Mouse (Mus musculus) limb, embryonic 14.5 days (tissue): ENCODE measurements around the gene Prss57. TPM values are rescaled to one million over a fixed set of nuclear protein-coding genes. Genes with fewer than 3 reads are reported as not detected.

Experiments
- ATAC-seq: fragments of 200-750 bp; cut with Nextera tagmentation; 2 replicates; pipeline ENCODE4 v1.8.0; 2017; ENCODE audit warnings: low read depth, moderate number of reproducible peaks, moderate TSS enrichment; ENCODE audit not compliant: low FRiP score
- DNase-seq: peaks from one replicate; pipeline ENCODE4 v3.0.0-alpha.2; 2015; ENCODE audit warnings: low spot score
- H3K27ac ChIP-seq: fragments of 300-500 bp; sonication (generic); replicated peaks from 2 replicates; pipeline ENCODE4 v1.5.1; 2014; ENCODE audit warnings: low read depth, mild to moderate bottlenecking, low read length, moderate library complexity, mixed read lengths
- H3K27me3 ChIP-seq: fragments of 300-500 bp; sonication (generic); 2 replicates; pipeline ENCODE4 v1.6.1; 2014; ENCODE audit warnings: low read length, mixed read lengths; ENCODE audit not compliant: control insufficient read depth, insufficient read depth
- H3K36me3 ChIP-seq: fragments of 300-500 bp; sonication (generic); 2 replicates; pipeline ENCODE4 v1.6.1; 2014; ENCODE audit warnings: mild to moderate bottlenecking, low read length, moderate library complexity, mixed read lengths; ENCODE audit not compliant: control insufficient read depth, insufficient read depth
- H3K4me1 ChIP-seq: fragments of 300-500 bp; sonication (generic); 2 replicates; pipeline ENCODE4 v1.6.1; 2014; ENCODE audit warnings: antibody characterized with exemption, low read length, mixed read lengths; ENCODE audit not compliant: control insufficient read depth, insufficient read depth
- H3K4me2 ChIP-seq: fragments of 300-500 bp; sonication (generic); replicated peaks from 2 replicates; pipeline ENCODE4 v1.6.1; 2014; ENCODE audit warnings: low read depth, mild to moderate bottlenecking, low read length, moderate library complexity; ENCODE audit not compliant: severe bottlenecking
- H3K4me3 ChIP-seq: fragments of 300-500 bp; sonication (generic); replicated peaks from 2 replicates; pipeline ENCODE4 v1.5.1; 2014; ENCODE audit warnings: low read length
- H3K9ac ChIP-seq: fragments of 300-500 bp; sonication (generic); 2 replicates; pipeline ENCODE4 v1.6.1; 2014; ENCODE audit warnings: mild to moderate bottlenecking, low read depth, low read length, moderate library complexity; ENCODE audit not compliant: severe bottlenecking
- H3K9me3 ChIP-seq: fragments of 300-500 bp; sonication (generic); 2 replicates; pipeline ENCODE4 v1.6.1; 2016; ENCODE audit warnings: low read length; ENCODE audit not compliant: control insufficient read depth
- POLR2A ChIP-seq: fragments of 200-500 bp; IDR thresholded peaks from 2 replicates; pipeline ENCODE4 v1.8.0; 2012; ENCODE audit warnings: inconsistent platforms, mild to moderate bottlenecking, moderate library complexity, borderline replicate concordance; ENCODE audit not compliant: insufficient read depth, insufficient read length; ENCODE audit errors: extremely low read depth
- WGBS: fragments of 180-500 bp; shearing (Covaris S2); extraction: QIAGEN DNeasy Blood & Tissue Kit; methylation state at CpG from one replicate; pipeline ENCODE4 v1.1.7; 2014; 5-methylcytosine and 5-hydroxymethylcytosine counted together
- polyA plus RNA-seq, 2 experiments: library from polyadenylated mRNA; depleted of rRNA in 1 of 2; stranded (reverse) in 1 of 2; unstranded in 1 of 2; fragments of >200 nt; fragmentation: Nextera tagmentation in 1 of 2; extraction: Ambion mirVana in 1 of 2; gene quantifications; 2 replicates each; pipeline versions ENCODE4 v1.2.1 to v1.2.3; 2012 to 2014

Prss57 gene
- polyA plus RNA-seq, 2 experiments: 0.06 TPM; not detected in 1

DNA sequence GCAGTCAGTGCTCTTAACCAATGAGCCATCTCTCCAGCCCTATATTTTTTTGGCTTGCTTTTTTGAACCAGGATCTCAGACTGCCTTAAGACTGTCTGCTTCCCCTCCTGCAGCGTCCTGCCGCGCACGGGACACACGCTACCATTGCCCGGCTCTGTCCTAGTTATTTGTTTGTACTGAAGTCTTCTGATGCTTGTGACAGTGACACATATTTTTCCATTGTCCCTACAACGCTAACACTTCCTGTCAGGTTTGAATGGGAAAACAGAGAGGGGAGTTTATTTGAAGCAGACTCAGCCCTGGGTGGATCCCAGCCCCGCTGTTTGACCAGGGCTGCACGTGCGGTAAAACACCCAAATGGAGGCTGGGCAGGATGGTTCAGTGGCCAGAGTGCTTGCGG lies 18.0 kb upstream of the Prss57 start:
- Histone ChIP-seq H3K9me3 (no peaks in the 10 kb centered on the region), H3K27ac (no peak overlapping the region), H3K27me3 (no peaks in the 10 kb centered on the region), H3K4me3 (no peak overlapping the region), H3K9ac (no peak overlapping the region), H3K4me2 (no peak overlapping the region), H3K36me3 (peaks cover 51% of the 10 kb centered on the region), H3K4me1 (peaks cover 3% of the 10 kb centered on the region)
- no peak for ATAC-seq
- TF ChIP-seq POLR2A: no peak
- 92% methylated on average over 11 of the region's 11 CpGs for WGBS
- no peak for DNase-seq

DNA sequence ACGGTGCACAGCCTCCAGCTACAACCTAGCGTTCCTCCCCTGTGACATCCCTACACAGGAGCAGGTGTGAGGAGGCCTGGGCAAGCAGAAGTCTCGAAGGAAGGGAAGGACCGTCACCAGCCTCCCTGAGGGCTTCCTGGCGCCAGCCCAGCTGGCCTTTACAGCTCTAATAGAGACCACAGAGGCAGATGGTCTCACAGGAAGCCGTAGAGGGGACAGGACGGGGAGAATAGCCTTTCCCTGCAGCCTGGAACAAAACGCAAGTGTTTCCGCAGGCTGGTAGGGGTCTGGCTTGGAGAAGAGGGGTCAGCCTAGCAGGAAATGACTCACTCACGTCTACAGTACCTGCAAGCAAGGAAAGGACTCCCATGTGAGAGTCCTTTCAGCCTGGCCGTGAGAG lies 17.1 kb upstream of the Prss57 start:
- DNase-seq (no peak), ATAC-seq (no peak)
- Histone ChIP-seq H3K27me3 (no peaks in the 10 kb centered on the region), H3K9ac (no peak overlapping the region), H3K27ac (0 out of 2 replicates have a peak overlapping the region, but pooled peaks have one; percentile 5), H3K4me2 (no peak overlapping the region), H3K4me3 (no peak overlapping the region), H3K36me3 (peaks cover 48% of the 10 kb centered on the region), H3K9me3 (no peaks in the 10 kb centered on the region), H3K4me1 (peaks cover 10% of the 10 kb centered on the region)
- TF ChIP-seq POLR2A: no peak
- 50% methylated on average over 11 of the region's 11 CpGs for WGBS

DNA sequence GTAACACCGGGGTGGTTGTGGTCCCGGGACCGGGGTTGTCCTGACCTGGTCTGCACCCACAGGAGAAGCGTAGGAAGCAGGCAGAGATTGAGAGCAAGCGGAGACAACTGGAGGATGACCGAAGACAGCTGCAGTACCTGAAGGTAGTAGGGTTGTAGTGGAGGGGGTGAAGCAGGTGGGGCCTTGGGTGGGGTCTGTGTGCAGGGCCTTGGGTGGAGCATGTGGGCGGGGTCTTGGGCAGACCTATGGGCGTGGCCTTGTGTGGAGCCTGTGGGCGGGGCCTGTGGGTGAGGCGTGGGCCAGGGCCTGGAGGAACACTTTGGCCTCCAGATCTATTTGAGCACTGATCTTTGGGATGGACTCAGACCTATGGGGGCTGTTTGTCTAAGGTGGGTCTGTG lies 16.2 kb upstream of the Prss57 start:
- ATAC-seq: no peak
- 78% methylated on average over 10 of the region's 10 CpGs for WGBS

DNA sequence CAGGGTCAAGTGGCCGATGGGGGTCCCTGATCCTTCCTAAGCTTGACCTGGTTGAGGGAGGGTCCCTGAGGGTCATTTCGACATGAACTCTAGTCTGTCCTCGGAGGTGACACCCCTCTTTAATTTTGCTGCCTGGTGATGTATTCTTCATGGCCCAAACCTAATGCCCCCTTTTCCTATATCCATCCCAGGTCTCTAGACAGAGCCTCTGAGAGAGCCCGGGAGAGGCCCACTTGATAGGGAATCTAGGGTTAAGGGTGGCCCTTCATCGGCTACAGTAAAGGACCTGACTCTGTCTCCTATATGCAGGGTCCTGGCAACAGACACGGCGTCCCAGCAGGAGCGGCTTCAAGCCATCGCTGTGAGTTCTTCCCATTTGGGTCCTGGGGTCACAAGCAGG lies 15.6 kb upstream of the Prss57 start:
- ATAC-seq: no peak
- TF ChIP-seq POLR2A: no peak
- 85% methylated on average over 9 of the region's 9 CpGs for WGBS

More for the DNA sequence above, 16.2 kb upstream of the Prss57 start:
- Histone ChIP-seq H3K9me3 (no peaks in the 10 kb centered on the region), H3K27ac (no peak overlapping the region), H3K4me1 (peaks cover 17% of the 10 kb centered on the region), H3K36me3 (peaks cover 47% of the 10 kb centered on the region), H3K27me3 (no peaks in the 10 kb centered on the region), H3K4me2 (no peak overlapping the region), H3K4me3 (no peak overlapping the region), H3K9ac (no peak overlapping the region)
- no peak for DNase-seq
- TF ChIP-seq POLR2A: no peak

DNA sequence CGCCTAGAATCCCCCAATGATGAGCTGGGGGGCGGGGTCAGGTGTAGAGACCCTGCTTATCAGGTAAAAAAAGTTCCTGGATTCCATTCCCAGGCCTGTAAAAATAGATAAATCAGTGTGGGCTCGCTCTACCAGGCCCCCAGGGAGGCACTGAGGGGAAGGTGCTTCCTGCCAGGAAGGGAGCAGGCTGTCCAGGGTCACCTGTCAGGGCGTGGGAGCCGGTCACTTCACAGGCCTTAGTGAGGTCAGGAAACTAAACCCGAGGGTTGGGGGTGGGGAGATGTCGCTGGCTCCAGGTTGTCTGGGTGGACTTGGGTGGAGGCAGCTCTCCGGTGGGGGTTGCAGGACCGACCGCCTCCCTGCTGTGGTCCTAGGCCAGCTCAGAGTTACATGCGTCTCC lies 14.9 kb upstream of the Prss57 start:
- H3K9ac ChIP-seq: no peak overlapping the region
- ATAC-seq (no peak), DNase-seq (no peak)
- no peaks in the 10 kb centered on the region for H3K9me3 ChIP-seq
- TF ChIP-seq POLR2A: no peak
- H3K27ac ChIP-seq: no peak overlapping the region
- 58% methylated on average over 11 of the region's 11 CpGs for WGBS
- H3K4me3 ChIP-seq: no peak overlapping the region
- peaks cover 34% of the 10 kb centered on the region for H3K36me3 ChIP-seq
- H3K27me3 ChIP-seq: no peaks in the 10 kb centered on the region
- H3K4me1 ChIP-seq: peaks cover 18% of the 10 kb centered on the region
- no peak overlapping the region for H3K4me2 ChIP-seq

More for the DNA sequence above, 15.6 kb upstream of the Prss57 start:
- H3K4me2 ChIP-seq: no peak overlapping the region
- no peak overlapping the region for H3K4me3 ChIP-seq
- no peaks in the 10 kb centered on the region for H3K27me3 ChIP-seq
- peaks cover 18% of the 10 kb centered on the region for H3K4me1 ChIP-seq
- no peak overlapping the region for H3K27ac ChIP-seq
- no peak overlapping the region for H3K9ac ChIP-seq
- no peaks in the 10 kb centered on the region for H3K9me3 ChIP-seq
- H3K36me3 ChIP-seq: peaks cover 41% of the 10 kb centered on the region
- DNase-seq: no peak
